Mouse (Mus musculus) neural tube, embryonic 15.5 days (tissue): ENCODE measurements around the gene Txnrd2. TPM values are rescaled to one million over a fixed set of nuclear protein-coding genes. Genes with fewer than 3 reads are reported as not detected.

ENCODE experiments used
- polyA plus RNA-seq: library from polyadenylated mRNA; unstranded; fragments of >200 nt; fragmentation: Nextera tagmentation; extraction: Ambion mirVana; gene quantifications from 2 replicates; pipeline ENCODE4 v1.2.1, GENCODE M21; 2015

Gene Txnrd2
- polyA plus RNA-seq, 1 experiment from 2014 or later, result 30.9 TPM

Other genes starting within 250 kb of the Txnrd2 start
- gene Ccdc188, start 208.5 kb upstream of the Txnrd2 start, polyA plus RNA-seq, result not detected in 2 replicates
- gene Zdhhc8, start 191.2 kb upstream of the Txnrd2 start, polyA plus RNA-seq, result 16.9 and 19.2 TPM in 2 replicates
- gene Trmt2a, start 177.7 kb upstream of the Txnrd2 start, polyA plus RNA-seq, result 96.4 and 97.1 TPM in 2 replicates
- gene Ranbp1, start 177.7 kb upstream of the Txnrd2 start, polyA plus RNA-seq, result 364 and 412 TPM in 2 replicates
- 1.4 and 5.4 TPM in 2 replicates for gene Gm49776, start 168.1 kb upstream of the Txnrd2 start, polyA plus RNA-seq
- gene Dgcr8, start 137.1 kb upstream of the Txnrd2 start, polyA plus RNA-seq, result 28.0 and 30.0 TPM in 2 replicates
- 98.7 and 115 TPM in 2 replicates for gene Tango2, start 78.3 kb upstream of the Txnrd2 start, polyA plus RNA-seq
- gene Arvcf, start 78.2 kb upstream of the Txnrd2 start, polyA plus RNA-seq, result 71.2 and 72.5 TPM in 2 replicates
- 117 and 128 TPM in 2 replicates for gene Comt, start 468 bp downstream of the Txnrd2 start, polyA plus RNA-seq
- 16.1 and 18.8 TPM in 2 replicates for gene Gnb1l, start 72.3 kb downstream of the Txnrd2 start, polyA plus RNA-seq
- 3.1 and 4.9 TPM in 2 replicates for gene Rtl10, start 72.5 kb downstream of the Txnrd2 start, polyA plus RNA-seq
- 1.2 and 1.9 TPM in 2 replicates for gene Tbx1, start 164.3 kb downstream of the Txnrd2 start, polyA plus RNA-seq
- 10.1 and 11.5 TPM in 2 replicates for gene Gp1bb, start 196.0 kb downstream of the Txnrd2 start, polyA plus RNA-seq
- 14.0 and 21.3 TPM in 2 replicates for gene Gm49601, start 200.0 kb downstream of the Txnrd2 start, polyA plus RNA-seq
- gene Sept5, start 203.6 kb downstream of the Txnrd2 start, polyA plus RNA-seq, result 185 and 216 TPM in 2 replicates